15 mouse cellular contexts compared by ENCODE assay signal in genomic region chr11:74458400-74458799, GRCm38 (mm10).
"Had no signal": no experiment of that assay in that cellular context is flagged by ENCODE, and none has a peak within 500 bp of the region (broad histone marks: within the 10 kb centered on the region; RNA-seq: fewer than 3 reads in every experiment).

No protein-coding gene starts in this region.

- H3K4me3 ChIP-seq: limb, embryonic 12.5 days; liver, embryonic 13.5 days; lung, embryonic 15.5 days; megakaryocyte, embryonic 14.5 days; stomach, embryonic 15.5 days had no signal

- DNase-seq: kidney, adult 9 months; kidney, postnatal 4 days; liver; liver, embryonic 13.5 days; liver, postnatal 0 days; lung, postnatal 14 days; right cerebral cortex, postnatal 14 days; thymus, adult 2 months; thymus, postnatal 25 days had no signal

- H3K27ac ChIP-seq: kidney, postnatal 0 days; liver, embryonic 13.5 days; lung, embryonic 15.5 days; macrophage; stomach, embryonic 15.5 days had no signal
